Mouse (Mus musculus): ENCODE data around the gene Gm49396.

Gene Gm49396

GRCm38 (mm10) chr7:30614454-30614853 lies 51.3 kb downstream of the Gm49396 start:
- no peak for DNase-seq

GRCm38 (mm10) chr7:30615049-30615760 lies 52.1 kb downstream of the Gm49396 start:
- DNase-seq, result no peak
